Mouse (Mus musculus) embryonic facial prominence, embryonic 10.5 days (tissue): ENCODE results near the gene Sh3bgrl2. TPM values are rescaled to one million over a fixed set of nuclear protein-coding genes. Genes with fewer than 3 reads are reported as not detected.
"Not testable (repeated sequence)": the region's sequence is repeated elsewhere in the genome, so short reads cannot be mapped to it uniquely, and the experiment has no call there.

Experiments used
- DNase-seq: peaks from one replicate; pipeline ENCODE4 v3.0.0-alpha.2; 2017; ENCODE audit warnings: low spot score
- H3K27ac ChIP-seq: fragments of 300-500 bp; sonication (generic); replicated peaks from 2 replicates; pipeline ENCODE4 v1.5.1; 2016; ENCODE audit warnings: mild to moderate bottlenecking
- H3K27me3 ChIP-seq: fragments of 300-500 bp; sonication (generic); replicated peaks from 2 replicates; pipeline ENCODE4 v1.6.1; 2016; ENCODE audit warnings: low read depth, mild to moderate bottlenecking; ENCODE audit not compliant: poor library complexity, severe bottlenecking
- H3K36me3 ChIP-seq: fragments of 300-500 bp; sonication (generic); replicated peaks from 2 replicates; pipeline ENCODE4 v1.6.1; 2016; ENCODE audit warnings: mild to moderate bottlenecking, moderate library complexity
- H3K4me1 ChIP-seq: fragments of 300-500 bp; sonication (generic); 2 replicates; pipeline ENCODE4 v1.6.1; 2016
- H3K4me3 ChIP-seq: fragments of 300-500 bp; sonication (generic); 2 replicates; pipeline ENCODE4 v1.5.1; 2016; ENCODE audit warnings: mild to moderate bottlenecking, moderate library complexity
- H3K9me3 ChIP-seq: fragments of 300-500 bp; sonication (generic); 2 replicates; pipeline ENCODE4 v1.6.1; 2016; ENCODE audit warnings: mild to moderate bottlenecking
- WGBS: fragments of 180-500 bp; shearing (Covaris S2); methylation state at CpG from one replicate; pipeline ENCODE4 v1.1.7; 2016; 5-methylcytosine and 5-hydroxymethylcytosine counted together
- polyA plus RNA-seq: library from polyadenylated mRNA; unstranded; fragments of >200 nt; fragmentation: Nextera tagmentation; extraction: Ambion mirVana; gene quantifications from 2 replicates; pipeline ENCODE4 v1.2.1, GENCODE M21; 2016

Gene Sh3bgrl2
- polyA plus RNA-seq, result 12.7 and 15.3 TPM in 2 replicates

DNA sequence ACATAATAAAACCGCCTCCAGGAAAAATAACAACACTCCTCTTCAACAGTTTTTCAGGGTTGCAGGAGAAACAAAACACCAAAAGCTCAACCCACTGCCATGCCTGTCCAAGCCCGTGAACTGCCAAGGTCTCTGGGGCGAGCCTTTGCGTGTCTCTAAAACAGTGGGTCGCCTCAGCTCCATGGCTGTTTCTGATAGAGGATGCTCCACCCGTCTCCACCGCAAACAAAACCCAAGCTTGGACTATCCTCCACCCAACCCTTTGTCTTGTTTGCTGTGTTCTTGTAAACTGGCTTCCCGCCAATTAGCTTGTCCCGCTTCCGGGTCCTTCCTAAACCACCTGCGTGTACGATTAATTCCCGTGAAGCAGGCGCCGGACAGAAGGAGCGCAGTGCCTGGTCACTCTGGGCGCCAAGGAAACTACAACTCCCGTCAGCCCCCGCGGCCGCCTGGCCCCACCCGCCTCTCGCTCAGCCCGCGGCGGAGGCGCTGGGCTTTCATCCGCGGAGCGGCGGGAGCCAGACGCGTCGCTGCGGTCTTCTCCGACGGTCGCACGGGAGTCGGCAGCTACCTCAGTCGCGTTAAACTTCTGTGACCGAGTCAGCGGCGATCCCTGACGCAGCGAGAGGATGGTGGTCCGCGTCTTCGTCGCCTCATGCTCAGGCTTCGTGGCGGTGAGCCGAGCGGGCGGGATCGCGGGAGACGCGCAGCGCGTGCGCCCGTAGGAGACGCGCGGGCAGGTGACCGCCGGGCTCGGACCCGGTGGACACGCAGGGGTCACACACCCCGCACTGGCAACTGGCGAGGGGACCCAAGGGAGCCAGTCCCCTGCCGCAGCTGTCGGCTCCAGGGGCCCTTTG lies at the start of gene Sh3bgrl2:
Sh3bgrl2 (plus strand) TSS at position 498 of the 860 bp plus-strand sequence.
- H3K36me3 ChIP-seq, result no peaks in the 10 kb centered on the region
- peak within 1 kb of the TSS; percentile 84 for H3K27ac ChIP-seq
- no peaks in the 10 kb centered on the region for H3K9me3 ChIP-seq
- whole genome bisulfite sequencing, result 2% methylated on average over 76 of the region's 76 CpGs
- peak within 1 kb of the TSS; percentile 76 for H3K4me3 ChIP-seq
- peaks cover 34% of the 10 kb centered on the region for H3K27me3 ChIP-seq
- peak; percentile 87 for DNase-seq
- peaks cover 26% of the 10 kb centered on the region for H3K4me1 ChIP-seq

DNA sequence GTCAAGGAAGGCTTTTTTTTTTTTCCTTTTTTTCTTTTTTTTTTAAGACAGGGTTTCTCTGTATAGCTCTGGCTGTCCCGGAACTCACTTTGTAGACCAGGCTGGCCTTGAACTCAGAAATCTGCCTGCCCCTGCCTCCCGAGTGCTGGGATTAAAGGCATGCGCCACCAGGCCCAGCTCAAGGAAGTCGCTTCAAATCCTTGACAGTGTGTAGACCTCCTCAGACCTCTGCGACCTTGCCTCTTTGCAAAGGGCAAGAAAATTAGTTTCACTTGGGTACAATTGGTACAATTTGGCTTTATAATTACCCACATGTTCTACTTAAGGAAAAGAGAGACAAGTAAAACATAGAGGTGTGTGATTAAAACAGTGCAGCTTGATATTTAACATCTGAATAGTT lies 29.0 kb upstream of the Sh3bgrl2 start:
- not testable (repeated sequence) for H3K4me1 ChIP-seq, H3K9me3 ChIP-seq, H3K27me3 ChIP-seq, H3K4me3 ChIP-seq, H3K27ac ChIP-seq, H3K36me3 ChIP-seq
- peak; percentile 31 for DNase-seq
- WGBS, result 57% methylated on average over 5 of the region's 5 CpGs

DNA sequence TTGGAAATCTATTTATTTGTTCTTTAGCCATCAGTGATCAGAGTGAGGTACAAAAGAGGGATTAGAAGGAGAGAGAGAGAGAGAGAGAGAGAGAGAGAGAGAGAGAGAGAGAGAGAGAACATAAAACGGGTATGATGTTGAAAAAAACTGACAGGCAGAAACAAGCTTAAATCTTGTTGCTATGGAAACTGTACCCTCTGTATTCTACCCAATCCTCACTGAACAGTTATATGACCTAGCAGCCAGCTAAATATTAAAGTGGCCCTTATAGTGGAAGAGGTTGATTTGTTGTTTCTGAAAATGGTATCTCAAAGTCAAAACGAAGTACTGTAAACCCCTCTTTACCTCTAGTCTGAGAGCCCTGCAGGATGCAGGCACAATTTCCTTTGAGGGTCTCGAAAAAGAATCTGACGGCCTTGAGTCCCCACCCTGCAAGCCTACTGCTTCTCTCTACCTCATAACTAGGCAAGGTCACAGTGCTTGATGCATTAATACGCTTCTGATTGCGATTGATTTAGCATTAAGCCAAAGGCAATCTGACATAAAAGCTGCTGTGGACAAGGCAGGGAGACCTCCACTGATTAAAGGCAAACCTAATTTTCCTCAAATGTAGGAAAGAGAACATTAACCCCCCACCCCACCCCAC lies 28.5 kb upstream of the Sh3bgrl2 start:
- H3K27ac ChIP-seq, result no peak overlapping the region
- WGBS, result 65% methylated on average over 6 of the region's 6 CpGs
- peaks cover 8% of the 10 kb centered on the region for H3K4me1 ChIP-seq
- no peaks in the 10 kb centered on the region for H3K27me3 ChIP-seq
- no peaks in the 10 kb centered on the region for H3K36me3 ChIP-seq
- DNase-seq, result peak; percentile 9
- H3K4me3 ChIP-seq, result no peak overlapping the region
- no peaks in the 10 kb centered on the region for H3K9me3 ChIP-seq

DNA sequence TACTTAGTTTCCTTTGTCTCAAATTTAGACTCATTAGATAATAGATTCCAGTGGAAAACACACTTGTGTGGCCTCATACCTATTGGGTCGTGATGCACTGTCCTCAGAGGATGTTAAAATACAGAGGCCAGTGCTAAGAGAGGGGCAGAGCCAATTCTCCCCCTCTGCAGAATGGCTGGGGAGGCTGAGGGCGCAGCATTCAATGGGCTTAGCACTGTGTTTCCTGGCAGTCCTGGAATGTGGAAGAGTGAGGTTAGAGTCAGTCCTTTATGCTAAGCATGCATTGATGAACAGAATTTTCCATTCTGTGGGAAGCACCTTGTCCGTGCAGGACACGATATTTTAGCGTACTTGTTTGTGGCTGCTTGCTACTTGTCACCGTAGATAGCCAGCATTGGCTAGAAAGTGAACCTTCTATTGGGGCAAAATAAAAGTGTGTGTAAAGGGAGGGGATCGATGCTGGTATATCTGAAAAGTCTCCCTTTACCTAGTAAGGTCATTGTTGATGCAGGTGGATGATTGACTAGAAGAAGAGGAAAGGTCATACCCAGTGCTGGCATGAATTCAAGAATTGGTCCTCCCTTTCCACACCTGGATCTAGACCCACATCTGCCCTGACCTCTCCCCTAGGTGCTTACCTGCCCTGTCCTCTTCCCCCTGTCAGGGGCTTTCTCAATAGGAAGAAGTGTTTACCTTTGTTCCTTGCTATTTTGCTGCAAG lies 20.6 kb upstream of the Sh3bgrl2 start:
- H3K36me3 ChIP-seq, result no peaks in the 10 kb centered on the region
- H3K9me3 ChIP-seq, result no peaks in the 10 kb centered on the region
- no peak overlapping the region for H3K27ac ChIP-seq
- DNase-seq, result peak; percentile 2
- 81% methylated on average over 7 of the region's 7 CpGs for WGBS
- H3K4me1 ChIP-seq, result no peaks in the 10 kb centered on the region
- H3K4me3 ChIP-seq, result no peak overlapping the region
- H3K27me3 ChIP-seq, result no peaks in the 10 kb centered on the region

DNA sequence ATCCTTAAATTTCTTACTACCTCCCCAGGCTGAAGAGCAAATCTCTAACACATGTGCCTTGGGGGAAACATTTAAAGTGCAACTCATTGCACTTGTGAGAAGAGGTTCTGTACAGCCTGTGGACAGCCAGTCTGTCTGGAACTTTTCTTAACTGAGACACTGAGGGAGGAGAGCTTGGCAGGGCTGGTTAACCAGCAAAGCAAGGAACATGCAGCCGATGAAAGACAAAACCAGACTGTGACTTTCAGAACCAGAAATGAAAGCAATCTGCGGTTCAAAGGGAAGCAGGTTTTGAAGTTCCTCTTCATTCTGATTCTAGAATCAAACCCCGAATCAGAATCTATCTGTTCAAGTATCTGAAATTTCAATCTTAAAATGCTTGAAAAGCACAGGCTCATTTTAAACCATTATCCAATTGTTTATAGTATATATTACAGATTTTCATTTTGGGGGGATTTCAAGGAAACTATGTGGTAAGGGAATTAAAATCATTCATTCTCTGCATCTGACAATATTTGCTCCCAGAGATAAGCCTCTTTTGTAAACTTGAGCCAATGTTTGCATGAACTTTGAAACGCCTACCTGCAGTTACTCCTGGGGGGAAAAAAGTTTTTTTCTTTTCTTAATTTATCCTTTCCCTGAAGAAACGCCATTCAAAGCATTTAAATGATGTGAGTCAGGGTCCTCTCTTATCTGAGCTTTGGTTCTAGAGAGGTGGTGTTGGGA lies 14.9 kb upstream of the Sh3bgrl2 start:
- Histone ChIP-seq H3K36me3 (no peaks in the 10 kb centered on the region), H3K4me1 (peaks cover 5% of the 10 kb centered on the region), H3K27ac (no peak overlapping the region), H3K9me3 (no peaks in the 10 kb centered on the region), H3K4me3 (no peak overlapping the region), H3K27me3 (no peaks in the 10 kb centered on the region)
- DNase-seq, result no peak
- 84% methylated on average over 5 of the region's 5 CpGs for WGBS

DNA sequence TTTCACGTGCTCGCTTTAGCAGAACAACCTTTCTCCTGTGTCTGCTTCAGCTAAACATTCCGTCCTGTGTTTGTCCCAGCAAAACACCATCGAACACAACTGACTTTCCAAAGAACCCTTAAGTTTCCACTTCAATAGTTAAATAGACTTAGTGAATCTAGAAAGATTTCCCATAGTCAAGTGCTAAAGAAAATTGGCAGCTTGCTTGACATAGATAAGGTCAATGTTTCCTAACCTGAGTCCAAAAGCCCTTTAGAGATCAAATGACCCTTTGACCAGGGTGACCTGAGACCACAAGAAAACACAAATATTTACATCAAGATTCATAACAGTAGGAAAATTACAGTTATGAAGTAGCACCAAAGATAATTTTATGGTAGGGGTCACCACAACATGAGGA lies 11.2 kb upstream of the Sh3bgrl2 start:
- no peak for DNase-seq
- Histone ChIP-seq H3K27me3 (no peaks in the 10 kb centered on the region), H3K4me1 (peaks cover 15% of the 10 kb centered on the region), H3K36me3 (no peaks in the 10 kb centered on the region), H3K27ac (no peak overlapping the region), H3K4me3 (no peak overlapping the region), H3K9me3 (no peaks in the 10 kb centered on the region)
- 93% methylated on average over 4 of the region's 4 CpGs for WGBS

DNA sequence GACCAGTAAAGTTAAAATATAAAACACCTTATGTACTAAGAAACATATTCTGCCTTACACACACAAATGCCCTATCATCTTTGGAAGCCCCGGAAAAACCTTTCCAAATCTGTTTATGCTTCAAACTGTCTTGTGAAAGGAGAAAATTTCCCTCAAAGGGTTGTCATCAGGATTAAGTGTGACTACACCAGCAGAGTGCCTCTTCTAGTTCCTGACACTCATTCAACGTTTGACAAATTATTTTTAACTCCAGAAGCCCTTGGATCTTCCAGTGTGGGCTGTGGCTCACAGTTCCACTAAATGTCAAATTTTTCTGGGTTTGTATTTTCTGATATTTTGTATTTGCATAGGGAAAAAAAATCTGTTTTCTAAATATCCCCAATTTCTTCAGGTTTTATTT lies 10.6 kb upstream of the Sh3bgrl2 start:
- H3K4me3 ChIP-seq, result no peak overlapping the region
- no peaks in the 10 kb centered on the region for H3K36me3 ChIP-seq
- no peaks in the 10 kb centered on the region for H3K27me3 ChIP-seq
- peaks cover 15% of the 10 kb centered on the region for H3K4me1 ChIP-seq
- H3K27ac ChIP-seq, result no peak overlapping the region
- DNase-seq, result no peak
- no peaks in the 10 kb centered on the region for H3K9me3 ChIP-seq
- WGBS, result 62% methylated on average over 2 of the region's 2 CpGs

DNA sequence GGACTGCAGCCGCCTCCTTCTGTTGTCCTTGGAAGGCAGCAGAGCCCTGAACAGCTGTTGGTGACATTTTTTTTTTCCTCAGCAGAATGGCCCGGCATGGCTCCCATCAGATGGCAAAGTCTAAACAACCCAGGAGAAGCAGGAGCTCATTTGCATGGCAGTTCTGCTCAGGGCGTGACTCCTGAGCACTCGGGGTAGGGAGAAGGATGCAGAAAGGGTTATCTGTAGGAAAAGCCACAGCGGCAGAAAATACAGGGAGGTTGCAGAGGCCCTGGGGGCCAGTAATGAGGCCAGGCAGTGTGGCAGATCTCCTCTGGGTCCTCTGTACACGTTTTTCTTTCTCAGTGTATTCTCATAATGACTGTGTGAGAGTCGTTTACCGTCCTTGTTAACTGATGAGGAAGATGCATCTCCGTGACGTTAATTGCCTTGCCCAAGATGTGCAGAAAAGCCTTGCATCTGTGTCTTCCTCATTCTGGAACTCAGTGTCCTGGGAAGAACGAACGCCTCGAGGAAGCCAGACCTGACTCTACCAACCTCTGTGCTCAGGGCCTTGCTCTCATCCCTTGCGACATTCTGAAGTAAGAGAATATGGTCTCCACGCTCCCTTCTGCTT lies 10.1 kb upstream of the Sh3bgrl2 start:
- 49% methylated on average over 15 of the region's 15 CpGs for WGBS
- Histone ChIP-seq H3K4me3 (no peak overlapping the region), H3K27me3 (no peaks in the 10 kb centered on the region), H3K36me3 (no peaks in the 10 kb centered on the region), H3K4me1 (peaks cover 15% of the 10 kb centered on the region), H3K27ac (0 out of 2 replicates have a peak overlapping the region, but pooled peaks have one; percentile 40), H3K9me3 (no peaks in the 10 kb centered on the region)
- DNase-seq, result no peak

DNA sequence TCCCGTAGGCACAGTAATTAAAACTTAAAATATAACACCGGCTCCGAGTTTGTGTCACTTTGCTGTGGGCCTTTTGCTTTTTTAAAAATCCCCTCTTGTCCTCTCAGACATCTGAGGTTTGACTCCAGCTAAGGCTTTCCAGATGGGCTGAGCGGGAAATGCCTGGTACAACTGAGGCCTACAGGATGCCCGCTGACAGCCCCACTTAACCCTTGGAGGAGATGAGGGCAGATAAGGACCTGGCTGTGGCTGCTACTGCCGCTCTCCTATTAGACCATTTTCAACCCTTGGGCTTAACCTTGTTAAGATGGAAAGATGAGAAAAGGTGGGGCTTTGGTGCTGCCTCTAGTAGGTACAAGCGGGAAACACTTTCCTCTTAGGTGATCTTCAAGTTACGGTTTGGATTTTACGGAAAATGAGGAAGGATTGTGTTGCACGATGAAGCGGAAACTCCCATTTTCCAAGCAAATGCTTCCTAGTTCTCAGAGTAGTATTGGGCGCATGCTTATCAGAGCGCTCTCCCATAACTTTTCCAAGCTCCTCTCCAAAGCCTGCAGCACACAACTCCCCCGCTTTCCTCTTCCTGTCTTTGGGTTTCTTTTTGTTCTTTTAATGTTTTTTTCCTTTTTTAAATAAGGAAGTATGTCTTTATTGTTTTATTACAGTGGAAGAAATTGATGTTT lies 8.2 kb upstream of the Sh3bgrl2 start:
- H3K9me3 ChIP-seq, result no peaks in the 10 kb centered on the region
- no peak overlapping the region for H3K4me3 ChIP-seq
- no peaks in the 10 kb centered on the region for H3K36me3 ChIP-seq
- H3K27me3 ChIP-seq, result no peaks in the 10 kb centered on the region
- WGBS, result 69% methylated on average over 14 of the region's 14 CpGs
- no peak overlapping the region for H3K27ac ChIP-seq
- peaks cover 15% of the 10 kb centered on the region for H3K4me1 ChIP-seq
- peak; percentile 47 for DNase-seq

DNA sequence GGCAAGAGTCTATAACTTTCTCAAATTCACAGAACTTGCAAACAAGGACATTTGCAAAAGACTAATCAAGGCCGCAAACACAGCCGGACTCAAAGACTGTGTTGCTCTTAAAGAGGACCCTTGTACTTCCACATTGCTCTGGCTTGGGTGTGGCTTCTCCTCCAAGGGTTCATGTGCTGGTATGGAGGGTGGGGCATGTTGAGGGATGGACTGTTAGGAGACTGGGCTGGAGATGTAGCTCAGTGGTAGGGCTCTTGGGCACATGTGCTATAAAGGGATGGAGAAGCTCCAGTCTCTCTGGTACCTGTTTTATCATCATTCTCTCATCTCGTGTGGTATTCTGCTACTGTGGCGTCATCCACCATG lies 7.7 kb upstream of the Sh3bgrl2 start:
- H3K27me3 ChIP-seq, result no peaks in the 10 kb centered on the region
- no peaks in the 10 kb centered on the region for H3K9me3 ChIP-seq
- peaks cover 15% of the 10 kb centered on the region for H3K4me1 ChIP-seq
- no peak overlapping the region for H3K4me3 ChIP-seq
- no peak for DNase-seq
- H3K27ac ChIP-seq, result no peak overlapping the region
- 94% methylated on average over 4 of the region's 4 CpGs for WGBS
- no peaks in the 10 kb centered on the region for H3K36me3 ChIP-seq

DNA sequence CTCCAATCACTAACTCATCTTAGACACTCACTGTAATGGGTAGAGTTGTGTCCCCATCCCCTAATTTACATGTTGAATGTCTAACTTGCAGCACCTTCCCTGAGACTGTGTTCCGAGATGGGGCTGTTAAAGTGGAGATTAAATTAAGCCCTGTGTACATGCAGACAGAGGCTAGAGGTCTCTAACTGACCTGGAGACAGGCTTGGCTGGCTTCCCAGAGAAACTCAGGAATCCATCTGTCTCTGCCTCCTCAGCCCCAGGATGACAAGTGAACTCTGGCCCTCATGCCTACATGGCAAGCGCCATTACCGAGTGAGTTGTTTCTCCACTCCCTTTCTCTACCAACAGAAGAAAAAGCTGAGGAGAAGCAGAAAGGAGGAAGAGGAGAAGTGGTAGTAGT lies 7.2 kb upstream of the Sh3bgrl2 start:
- H3K27ac ChIP-seq, result no peak overlapping the region
- H3K9me3 ChIP-seq, result no peaks in the 10 kb centered on the region
- no peaks in the 10 kb centered on the region for H3K36me3 ChIP-seq
- no peak overlapping the region for H3K4me3 ChIP-seq
- peaks cover 15% of the 10 kb centered on the region for H3K4me1 ChIP-seq
- WGBS, result 90% methylated on average over 3 of the region's 3 CpGs
- H3K27me3 ChIP-seq, result no peaks in the 10 kb centered on the region
- no peak for DNase-seq
